Mouse (Mus musculus) embryo, embryonic 11.5 days (tissue): ENCODE measurements at regions not wholly inside any gene's neighbourhood (a gene's known extent, or its start where the extent isn't known, plus 50 kb on each side); places are given as distances from the start of the nearest gene placed in this dataset.

Source experiments
- DNase-seq: peaks from one replicate; pipeline ENCODE4 v3.0.0-alpha.2; 2012; ENCODE audit warnings: low read depth, low spot score

GRCm38 (mm10) chr16:78156876-78157232, 144.4 kb upstream of the Cxadr start:
- no peak for DNase-seq

DNA sequence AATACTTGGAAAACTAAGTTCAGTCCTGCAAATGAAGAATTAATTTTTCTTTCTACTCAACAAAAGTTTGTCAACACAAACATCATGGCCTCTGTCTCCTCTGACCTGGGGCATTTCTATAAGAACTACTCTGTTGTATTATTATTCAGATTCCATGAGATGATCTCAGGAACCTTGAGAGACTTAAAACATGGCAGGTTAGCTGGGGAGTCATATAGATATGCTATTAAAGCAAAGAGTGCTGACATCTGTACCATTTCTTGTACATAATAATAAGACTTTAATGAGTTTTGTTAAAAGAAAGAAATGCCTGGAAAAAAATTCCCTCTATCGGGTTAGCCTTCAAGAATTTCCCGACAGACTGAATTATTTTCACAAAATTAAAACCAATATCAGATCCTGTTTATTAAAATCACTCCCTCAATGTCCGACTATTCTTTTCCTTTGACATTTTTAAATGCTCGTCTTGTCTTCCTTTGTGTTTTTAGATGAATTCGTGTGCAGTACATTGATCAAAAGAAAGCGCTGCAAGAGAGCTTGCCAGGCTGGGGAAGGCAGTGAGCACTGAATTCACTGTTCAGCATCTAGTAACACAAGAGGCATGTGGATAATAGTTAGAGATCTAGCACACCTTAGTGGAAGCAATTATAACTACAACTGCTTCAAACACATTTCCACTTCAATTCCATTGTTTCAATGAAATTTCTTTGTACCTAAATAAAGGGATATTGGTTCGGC, 145.0 kb upstream of the Cxadr start:
- DNase-seq, result peak; percentile 17

- DNase-seq, result no peak
Measured at GRCm38 (mm10) chr16:78153899-78154605, 147.2 kb upstream of the Cxadr start.

- DNase-seq, result no peak
Measured at GRCm38 (mm10) chr16:78144146-78144545, 157.1 kb upstream of the Cxadr start.

GRCm38 (mm10) chr16:78135501-78135900, 165.8 kb upstream of the Cxadr start:
- no peak for DNase-seq

DNA sequence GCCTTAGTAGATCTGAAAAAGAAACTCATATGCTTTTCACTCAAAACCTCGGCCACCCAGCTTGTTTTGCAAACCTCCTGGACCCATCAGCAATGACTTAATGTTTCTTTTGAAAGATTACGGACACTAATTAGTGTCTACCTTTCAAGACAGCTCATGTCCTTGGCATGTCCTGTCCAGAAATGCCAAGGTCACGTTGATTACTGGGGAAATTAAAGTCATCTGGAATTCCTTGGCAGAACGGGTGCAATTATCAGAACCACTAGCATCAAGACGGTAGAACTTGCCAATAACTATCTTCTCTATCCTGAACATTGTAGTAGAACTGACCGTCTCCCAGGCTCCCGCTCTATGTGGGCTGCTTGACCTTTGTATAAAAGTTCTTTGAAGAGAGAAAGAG, 166.8 kb upstream of the Cxadr start:
- no peak for DNase-seq

- no peak for DNase-seq
Measured at GRCm38 (mm10) chr16:78121668-78122067, 179.6 kb upstream of the Cxadr start.

DNA sequence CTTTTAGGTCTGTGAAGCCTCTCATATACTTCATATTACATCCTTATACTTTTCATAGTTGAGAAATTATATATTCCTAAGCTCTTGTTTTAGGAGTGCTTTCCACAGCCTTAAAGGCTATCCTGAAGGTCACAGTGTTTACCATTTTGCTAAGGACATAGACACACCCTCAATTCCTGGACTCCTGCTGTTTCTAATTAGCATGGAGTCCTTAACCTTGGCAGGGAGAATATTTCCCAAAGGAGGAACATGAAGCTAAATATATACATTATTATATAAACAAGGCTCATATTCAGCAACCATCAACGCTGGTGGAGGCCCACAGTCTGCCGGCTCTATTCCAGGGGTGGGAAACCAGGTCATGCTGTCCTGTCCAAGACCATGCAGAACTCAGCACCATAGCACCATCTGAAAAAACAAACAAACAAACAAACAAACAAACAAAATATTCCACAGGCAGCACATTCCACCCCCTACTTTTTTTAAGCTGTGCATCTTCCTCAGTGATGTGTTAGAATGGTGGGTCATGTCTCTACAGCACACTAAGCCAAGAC, 180.9 kb upstream of the Cxadr start:
- DNase-seq, result no peak

DNA sequence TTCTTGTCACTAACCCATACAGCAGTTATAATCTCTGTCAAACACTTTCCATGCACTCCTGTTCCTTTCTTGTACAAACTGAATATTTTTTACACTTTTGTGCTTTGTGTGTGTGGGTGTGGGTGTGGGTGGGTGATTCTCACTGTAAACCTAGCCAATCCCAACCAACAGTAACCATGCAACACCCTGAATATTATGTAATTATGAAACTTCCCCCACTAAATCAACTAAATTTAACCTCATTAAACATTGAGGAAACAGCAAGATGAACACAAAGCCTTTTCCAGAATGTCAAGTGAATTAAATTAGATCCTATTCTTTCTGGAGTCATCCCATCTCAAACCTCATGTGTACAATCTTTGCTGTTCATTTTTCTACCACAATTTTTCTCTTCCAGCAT, 197.0 kb upstream of the Cxadr start:
- DNase-seq, result no peak

- DNase-seq, result peak; percentile 22
Measured at GRCm38 (mm10) chr16:78101415-78102326, 199.6 kb upstream of the Cxadr start.

DNA sequence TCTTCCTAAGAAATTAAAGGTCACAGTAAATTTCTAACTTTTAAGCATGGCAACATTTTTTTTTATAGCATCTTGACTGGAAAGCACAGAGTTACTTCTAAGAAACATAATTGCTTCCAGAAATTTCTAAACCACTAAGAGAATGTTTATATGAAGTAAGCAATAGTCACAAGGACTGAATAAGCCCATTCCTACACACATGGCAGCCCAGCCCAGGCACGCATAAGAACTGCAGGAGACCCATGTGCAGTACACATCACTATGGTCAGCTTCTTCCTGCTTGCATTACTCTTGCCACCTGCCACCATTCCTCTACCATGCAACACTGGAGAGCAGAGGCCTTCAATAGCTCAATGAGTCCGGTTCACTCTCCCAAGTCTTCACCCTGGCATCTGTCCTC, 201.4 kb upstream of the Cxadr start:
- DNase-seq, result no peak

GRCm38 (mm10) chr16:78099114-78099513, 202.2 kb upstream of the Cxadr start:
- DNase-seq, result no peak

- no peak for DNase-seq
Measured at GRCm38 (mm10) chr16:78098555-78098954, 202.7 kb upstream of the Cxadr start.

- DNase-seq, result no peak
Measured at GRCm38 (mm10) chr16:78096571-78096970, 204.7 kb upstream of the Cxadr start.

DNA sequence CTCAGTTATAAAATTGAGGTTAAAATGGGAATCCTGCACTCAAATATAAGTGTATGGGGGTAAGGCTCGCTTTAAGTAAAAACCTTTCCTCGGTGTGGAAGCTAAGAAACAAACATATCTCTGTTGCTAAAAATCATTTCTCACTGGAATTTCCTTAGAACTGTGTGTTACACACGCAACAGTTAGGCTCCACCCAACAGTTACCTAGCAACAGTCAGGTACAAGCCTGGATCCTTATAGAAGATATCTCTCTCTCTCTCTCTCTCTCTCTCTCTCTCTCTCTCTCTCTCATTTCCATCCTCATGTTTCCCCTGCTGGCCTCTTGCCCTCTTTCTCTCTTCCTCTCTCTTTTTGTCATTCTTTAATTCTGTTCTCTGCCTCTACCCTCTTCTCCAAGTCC, 211.1 kb upstream of the Cxadr start:
- no peak for DNase-seq

- DNase-seq, result no peak
Measured at GRCm38 (mm10) chr16:78067532-78068118, 233.7 kb upstream of the Cxadr start.

GRCm38 (mm10) chr16:78060516-78060915, 240.8 kb upstream of the Cxadr start:
- DNase-seq, result no peak

DNA sequence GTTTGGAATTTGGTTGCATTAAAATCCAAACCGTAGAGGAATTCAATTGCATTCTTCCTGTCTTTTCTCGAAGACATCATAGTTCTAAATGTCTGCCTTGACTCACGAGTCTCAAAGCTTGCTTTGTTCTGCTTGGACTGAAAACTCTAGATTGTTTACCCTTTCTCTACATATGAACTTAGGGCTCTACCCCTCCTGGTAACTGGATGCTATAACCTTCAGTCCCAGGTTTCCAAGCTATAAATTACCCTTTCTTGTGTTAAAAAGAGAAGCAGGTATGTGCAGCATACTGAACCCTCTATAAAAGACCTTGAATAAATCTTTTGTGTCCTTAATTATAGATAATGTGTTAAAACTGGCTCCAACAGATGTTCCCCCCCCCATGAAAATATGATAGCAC, 243.7 kb upstream of the Cxadr start:
- no peak for DNase-seq

DNA sequence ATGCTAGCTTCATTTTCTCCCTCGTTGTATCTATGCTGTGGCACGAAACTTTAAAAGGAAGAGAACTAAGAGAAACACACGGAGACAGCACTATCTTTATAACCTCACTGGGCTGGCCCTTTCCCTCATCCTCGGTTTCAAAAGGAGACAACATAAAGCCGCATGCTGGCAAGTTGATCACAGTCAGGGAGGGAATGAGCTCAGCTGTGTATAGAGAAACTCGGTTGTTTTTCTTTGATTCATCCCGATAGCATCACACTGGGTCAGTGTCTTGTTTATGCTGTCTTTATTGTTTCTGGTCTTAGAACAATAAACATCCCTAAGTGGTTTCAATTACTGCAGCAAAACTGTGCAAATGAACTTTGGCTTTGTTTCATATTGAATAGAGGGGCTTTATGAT, 249.2 kb upstream of the Cxadr start:
- DNase-seq, result no peak

- no peak for DNase-seq
Measured at GRCm38 (mm10) chr16:78040149-78040920, 261.0 kb upstream of the Cxadr start.
